Mouse (Mus musculus): ENCODE measurements at regions not wholly inside any gene's neighbourhood (a gene's known extent, or its start where the extent isn't known, plus 50 kb on each side); places are given as distances from the start of the nearest gene placed in this dataset.

- no peak for DNase-seq
These were observed 87.6 kb upstream of the Atp1a1 start for GRCm38 (mm10) chr3:101691937-101692604.

DNA sequence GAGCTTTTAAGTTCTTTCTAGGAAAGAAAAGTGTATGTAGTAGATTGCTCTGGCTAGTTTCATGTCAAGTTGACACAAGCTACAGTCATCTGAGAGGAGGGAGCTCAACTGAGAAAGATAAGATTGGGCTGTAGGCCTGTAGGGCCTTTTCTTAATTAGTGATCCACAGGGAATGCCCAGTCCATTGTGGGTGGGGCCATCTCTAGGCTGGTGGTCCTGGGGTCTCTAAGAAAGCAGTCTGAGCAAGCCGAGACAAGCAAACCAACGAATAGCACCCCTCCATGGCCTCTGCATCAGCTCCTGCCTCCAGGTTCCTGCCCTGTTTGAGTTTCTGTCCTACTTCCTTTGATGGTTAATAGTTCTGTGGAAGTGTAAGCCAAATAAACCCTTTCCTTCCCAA, 86.3 kb upstream of the Atp1a1 start:
- DNase-seq, result no peak

GRCm38 (mm10) chr3:101690222-101690621, 85.7 kb upstream of the Atp1a1 start:
- no peak for DNase-seq

DNA sequence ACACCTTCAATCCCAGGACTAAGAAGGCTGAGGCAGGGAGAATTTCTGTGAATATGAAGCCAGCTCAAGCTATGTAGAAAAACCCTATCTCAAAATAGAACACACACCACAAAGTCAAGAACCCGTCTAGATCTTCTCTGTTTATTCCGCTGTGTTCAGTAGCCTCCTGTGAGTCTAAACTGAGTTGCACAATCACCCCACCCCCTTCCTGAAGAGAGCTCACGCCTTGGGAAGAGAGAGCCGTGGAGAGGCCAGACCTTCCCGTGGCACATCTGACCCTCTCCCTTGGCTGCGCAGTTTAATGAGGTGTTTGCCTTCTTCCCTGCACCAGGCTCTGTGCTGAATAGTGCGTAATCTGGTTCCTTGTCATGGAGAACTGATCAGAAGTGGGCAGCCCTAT, 80.7 kb upstream of the Atp1a1 start:
- no peak for DNase-seq

DNA sequence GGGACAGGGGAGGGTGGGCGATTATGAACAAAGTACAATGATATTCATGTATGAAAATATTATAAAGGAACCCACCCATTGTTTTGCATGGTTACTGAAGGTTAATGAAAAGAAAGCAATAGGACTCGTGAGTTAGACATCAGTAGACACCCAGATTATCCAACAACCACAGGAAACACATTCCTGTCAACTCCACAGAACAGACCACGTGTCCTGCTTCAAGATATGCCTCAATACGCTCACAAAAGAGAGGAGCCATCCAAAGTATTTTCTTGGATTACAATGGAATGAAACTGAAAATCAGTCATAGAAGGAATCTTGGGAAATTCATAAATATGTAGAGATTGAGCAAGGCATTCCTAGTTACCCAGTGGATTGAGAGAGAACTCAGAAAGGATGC, 68.5 kb upstream of the Atp1a1 start:
- no peak for DNase-seq

- DNase-seq, result no peak
These were observed 66.1 kb upstream of the Atp1a1 start for GRCm38 (mm10) chr3:101670561-101671001.

DNA sequence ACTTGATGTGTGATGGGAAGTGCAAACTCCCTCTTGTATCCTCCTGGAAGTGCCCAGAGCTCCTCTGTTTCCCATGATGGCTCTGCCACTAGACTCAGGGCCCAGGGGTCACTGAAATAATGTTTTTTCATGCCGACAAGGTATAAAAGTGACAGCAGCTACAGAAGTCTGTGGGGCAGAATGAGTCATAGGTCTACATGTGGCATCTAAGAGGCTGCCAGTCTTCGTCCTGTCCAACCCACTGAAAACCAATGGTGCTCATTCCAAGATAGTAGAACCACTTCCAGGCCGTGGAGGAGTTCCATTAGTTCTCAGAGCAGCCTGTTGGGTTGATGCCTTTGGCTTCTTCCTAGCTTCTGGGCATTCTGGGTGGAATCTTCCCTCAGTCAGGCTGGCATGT, 65.3 kb upstream of the Atp1a1 start:
- no peak for DNase-seq

DNA sequence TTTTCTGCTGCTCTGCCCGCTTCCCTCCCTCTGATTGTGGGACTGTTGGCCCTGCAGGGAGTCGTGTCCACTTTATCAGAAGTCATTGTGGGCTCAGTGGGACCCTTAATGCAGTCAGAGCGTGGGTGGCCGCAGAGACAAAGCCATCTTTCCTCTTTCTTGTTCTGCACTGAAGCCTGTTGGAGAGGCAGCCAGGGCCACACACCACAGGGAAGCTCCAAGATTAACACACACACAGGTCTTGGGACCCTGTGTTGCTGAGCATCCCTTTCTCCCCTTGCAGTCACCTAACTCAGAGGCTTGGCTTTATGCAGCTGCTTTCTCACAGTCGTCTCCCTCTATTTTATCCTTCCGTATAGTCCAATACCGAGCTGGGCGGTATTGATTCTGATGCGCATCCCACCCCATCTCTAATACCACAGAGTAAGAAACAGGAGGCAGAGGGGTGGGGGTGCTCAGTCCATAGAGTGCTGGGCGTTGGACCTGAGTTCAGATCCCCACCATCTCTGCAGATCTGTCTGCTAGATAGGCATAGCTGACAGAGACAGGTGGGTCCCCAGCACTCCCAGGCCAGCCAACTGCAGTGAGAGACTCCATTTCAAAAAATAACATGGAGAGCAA, 63.4 kb upstream of the Atp1a1 start:
- DNase-seq, result no peak

DNA sequence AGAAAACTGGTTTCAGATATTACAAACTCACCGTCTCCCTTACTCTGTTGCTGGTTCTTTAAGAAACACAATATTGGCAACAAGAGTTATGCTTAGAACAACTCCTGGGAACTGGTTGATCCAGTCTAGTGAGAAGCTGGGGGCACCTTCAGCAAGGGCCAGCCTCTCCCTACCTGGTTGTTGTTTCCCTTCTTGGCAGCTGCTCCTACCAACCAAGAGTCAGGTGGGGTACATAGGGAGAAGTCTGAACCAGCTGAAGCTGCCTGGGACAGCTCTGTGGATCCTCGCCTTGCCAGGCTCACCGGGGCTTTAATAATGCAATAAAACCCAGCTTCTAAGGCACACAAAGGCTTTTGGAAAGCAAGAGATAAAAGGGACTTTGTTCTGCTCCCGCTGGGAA, 62.7 kb upstream of the Atp1a1 start:
- no peak for DNase-seq

DNA sequence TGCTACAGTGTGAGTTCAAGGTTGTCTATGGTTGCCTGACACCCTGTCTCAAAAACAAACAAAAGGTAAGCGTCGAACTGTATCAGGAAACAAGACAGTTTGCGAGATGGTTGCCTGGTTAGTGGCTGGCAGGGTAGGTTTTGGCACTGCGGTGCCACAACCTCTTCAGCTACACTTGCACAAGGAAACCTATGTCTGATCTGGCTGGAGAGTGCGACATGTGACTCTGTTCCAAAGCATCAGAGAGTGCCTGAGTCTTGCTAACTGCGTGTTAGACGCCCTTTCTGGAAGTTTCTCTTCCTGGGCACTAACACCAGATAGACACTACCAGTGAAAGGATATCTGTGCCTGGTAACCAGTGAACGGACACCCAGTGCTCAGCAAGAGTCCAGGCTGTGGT, 62.1 kb upstream of the Atp1a1 start:
- no peak for DNase-seq

- DNase-seq, result peak; percentile 82
These were observed 56.9 kb upstream of the Atp1a1 start for GRCm38 (mm10) chr3:101661184-101661992.

DNA sequence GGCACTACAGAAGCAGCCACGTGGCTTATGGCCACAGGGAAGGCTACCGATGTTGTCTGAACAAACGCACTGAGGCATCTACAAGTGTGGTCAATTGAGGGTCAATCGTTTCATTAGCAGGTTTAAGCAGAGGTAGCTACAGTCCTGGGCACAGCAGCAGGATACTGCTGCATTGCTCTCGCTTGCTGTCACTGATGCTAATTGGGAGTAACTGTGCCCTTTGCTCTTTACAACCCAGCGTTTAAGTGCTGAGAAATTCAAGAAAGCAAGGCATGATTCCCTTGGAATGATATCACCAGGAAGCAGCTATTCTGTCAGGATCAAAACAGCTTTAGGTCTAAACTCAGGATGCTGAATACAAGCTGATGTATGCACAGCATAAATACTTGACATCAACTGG, 56.2 kb upstream of the Atp1a1 start:
- DNase-seq, result no peak

DNA sequence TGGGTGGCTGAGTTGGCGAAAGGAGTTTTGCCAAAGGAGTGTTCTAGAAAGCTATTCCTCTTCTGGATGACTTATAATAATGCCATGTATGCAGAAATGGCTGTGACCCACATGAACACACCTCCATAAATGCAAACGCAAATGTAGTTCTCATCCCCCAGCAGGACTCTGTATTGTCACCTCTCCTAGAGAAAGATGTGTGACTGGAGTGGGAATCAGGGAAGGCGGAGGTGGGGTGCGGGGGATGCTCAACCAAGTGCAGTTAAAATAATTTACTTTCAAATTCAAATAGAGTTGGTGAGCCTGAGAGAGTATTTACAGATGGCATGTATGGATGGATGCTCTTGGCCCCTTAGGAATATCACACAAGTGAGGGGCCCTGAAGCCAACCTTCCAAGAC, 55.7 kb upstream of the Atp1a1 start:
- DNase-seq, result no peak

DNA sequence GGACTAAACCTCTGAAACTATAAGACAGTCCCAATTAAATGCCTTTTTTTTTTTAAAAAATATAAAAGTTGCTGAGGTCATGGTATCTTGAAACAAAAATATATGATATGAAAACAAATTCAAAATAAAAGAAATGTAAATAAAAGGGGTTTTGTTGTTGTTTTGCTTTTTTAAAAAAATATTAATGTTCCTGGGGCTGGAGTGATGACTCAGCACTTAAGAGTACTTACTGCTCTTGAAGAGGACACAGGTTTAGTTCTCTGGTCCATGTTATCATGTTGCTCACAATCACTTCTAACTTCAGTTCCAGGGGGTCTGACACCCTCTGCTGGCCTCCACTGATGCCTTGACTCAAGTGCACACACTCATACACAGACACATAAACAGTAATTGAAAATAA, 53.5 kb upstream of the Atp1a1 start:
- DNase-seq, result no peak

GRCm38 (mm10) chr3:101654720-101655119, 50.2 kb upstream of the Atp1a1 start:
- DNase-seq, result no peak

Data from embryo, embryonic 11 days (tissue).